Mouse (Mus musculus): ENCODE results near the gene Vmn2r57. TPM values are rescaled to one million over a fixed set of nuclear protein-coding genes. Genes with fewer than 3 reads are reported as not detected.

The Vmn2r57 gene
- total and polyA plus RNA-seq, 3 experiments: not detected

DNA sequence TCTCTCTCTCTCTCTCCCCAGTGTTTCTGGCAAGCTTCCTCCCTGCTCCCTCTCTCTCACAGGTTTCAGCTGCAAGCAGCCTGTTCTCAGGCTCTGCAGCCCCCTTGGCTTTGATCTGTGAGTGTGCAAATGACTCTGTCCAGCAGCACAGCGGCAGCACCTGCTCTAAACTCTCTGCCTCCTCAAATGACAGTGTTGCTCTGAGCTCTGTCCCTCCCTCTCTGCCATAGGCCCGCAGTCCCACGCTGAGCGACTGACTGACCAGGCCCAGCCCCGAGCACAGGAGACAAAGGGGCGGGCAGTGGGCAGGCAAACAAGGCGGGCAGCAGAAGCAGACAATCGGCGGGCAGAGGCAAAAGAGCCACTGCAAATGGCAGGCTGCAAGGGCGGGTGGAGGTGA is 3.4 kb upstream of the Vmn2r57 start:
- no peak overlapping the region for H3K27ac ChIP-seq (ENCODE audit: insufficient read depth, low read depth)
- peaks cover 7% of the 10 kb centered on the region for H3K27me3 ChIP-seq (replicated peaks)
- H3K4me1 ChIP-seq (ENCODE audit: control insufficient read depth in 1 of 2, insufficient read depth in 2 of 2): no peaks in the 10 kb centered on the region
- peaks cover 3% of the 10 kb centered on the region for H3K9me3 ChIP-seq (replicated peaks; ENCODE audit: low read length)
- in situ Hi-C loops (cut with MboI; ENCODE audit: low pct_ligation_motif_present, low pct_unique_long_range_greater_than_20kb, low sequenced_read_pairs): no loop called here
- TF ChIP-seq JUND (conservative IDR thresholded peaks at IDR 0.05; ENCODE audit: low read depth, low read length) (no peak), MAFK (IDR thresholded peaks at IDR 0.05; ENCODE audit: insufficient replicate concordance, low read length) (no peak), POLR2A (IDR thresholded peaks at IDR 0.05; ENCODE audit: low read depth, low read length) (no peak), EP300 (IDR thresholded peaks at IDR 0.05; ENCODE audit: low read length) (no peak), SMC3 (IDR thresholded peaks at IDR 0.05; ENCODE audit: low read depth, low read length) (no peak), ETS1 (conservative IDR thresholded peaks at IDR 0.05; ENCODE audit: low read depth, low read length) (no peak), CHD1 (IDR thresholded peaks at IDR 0.05; ENCODE audit: low read depth, low read length) (no peak)
- DNase-seq (ENCODE audit: extremely low read depth): no peak
- H3K79me2 ChIP-seq (replicated peaks; ENCODE audit: control insufficient read depth, extremely low read depth, insufficient read depth, poor library complexity, severe bottlenecking): no peaks in the 10 kb centered on the region
- H3K9ac ChIP-seq (ENCODE audit: insufficient read depth, low read depth): no peak overlapping the region
- dilution Hi-C loops (cut with MboI; ENCODE audit: extremely low pct_ligation_motif_present, extremely low pct_unique_long_range_greater_than_20kb, low sequenced_read_pairs): no loop called here
- no peak overlapping the region for H3K4me2 ChIP-seq (ENCODE audit: insufficient read depth, low read depth, poor library complexity, severe bottlenecking)
- no peak overlapping the region for H3K4me3 ChIP-seq (replicated peaks in 1 of 3; ENCODE audit: low read depth in 2 of 3, low read length in 2 of 3, poor library complexity in 1 of 3)
- no peaks in the 10 kb centered on the region for H3K36me3 ChIP-seq (replicated peaks in 1 of 2; ENCODE audit: control insufficient read depth in 1 of 2, insufficient read depth in 1 of 2, low read length in 1 of 2)

DNA sequence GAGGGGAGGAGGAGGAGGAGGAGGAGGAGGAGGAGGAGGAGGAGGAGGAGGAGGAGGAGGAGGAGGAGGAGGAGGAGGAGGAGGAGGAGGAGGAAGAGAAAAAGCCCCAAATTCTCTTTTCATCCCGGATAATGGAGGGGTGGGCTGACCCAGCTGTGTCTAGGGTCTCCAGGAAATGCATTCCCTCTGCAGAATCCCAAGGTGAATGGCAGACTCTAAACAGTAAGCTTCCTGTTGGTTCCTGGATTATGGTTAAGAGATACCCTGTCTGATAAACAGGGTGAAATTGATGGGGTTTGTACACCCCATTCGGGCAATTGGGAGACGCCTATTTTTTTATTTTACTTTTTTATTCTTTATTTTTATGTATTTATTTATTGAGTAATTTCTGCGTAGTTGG is 54.4 kb downstream of the Vmn2r57 start:
- H3K4me1 ChIP-seq (ENCODE audit: control insufficient read depth in 1 of 2, insufficient read depth in 2 of 2): peaks cover 2 to 15% of the 10 kb centered on the region in 2 experiments; a peak in 3 of 4 replicates

DNA sequence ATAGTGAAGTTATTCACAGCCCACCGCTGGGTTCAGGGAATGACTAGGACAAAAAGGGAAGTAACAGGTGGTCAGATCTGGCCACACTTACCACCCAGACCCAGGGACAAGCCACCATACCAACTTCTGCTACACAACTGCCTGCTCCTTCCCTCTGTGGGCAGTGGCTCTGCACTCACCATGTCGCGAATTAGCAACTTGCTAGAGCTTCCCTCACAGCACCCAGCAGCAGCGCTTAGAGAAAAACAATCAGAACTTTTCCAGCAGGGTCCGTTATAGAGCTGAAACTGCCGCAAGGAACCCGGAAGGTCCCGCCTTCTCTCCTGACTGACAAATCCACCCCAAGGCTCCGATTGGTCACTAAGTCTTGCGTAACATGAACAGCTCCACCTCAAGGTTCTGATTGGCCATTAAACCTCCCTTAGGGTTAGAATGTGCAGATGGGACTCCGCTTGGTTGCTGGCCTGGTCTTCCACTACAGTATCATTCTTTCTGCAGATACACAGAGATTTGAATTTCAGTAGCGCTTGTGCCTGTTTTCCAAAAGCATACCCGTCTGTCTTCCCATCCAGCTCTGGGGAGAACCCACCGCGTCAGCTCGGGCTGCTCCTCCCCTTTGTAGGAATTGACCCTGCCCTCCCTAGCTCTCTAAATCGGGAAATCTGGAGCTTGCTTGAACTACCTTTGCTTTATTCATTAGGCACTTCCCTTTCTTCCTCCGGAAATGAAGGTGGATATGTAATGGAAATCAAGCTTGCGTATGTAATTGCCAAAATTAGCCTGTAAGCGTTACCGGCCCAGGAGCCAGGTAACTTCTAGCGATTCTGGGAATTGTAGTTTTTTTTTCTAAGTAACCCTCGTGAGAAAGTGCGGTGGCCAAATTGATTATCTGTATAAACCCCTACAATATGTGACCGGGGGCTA is 55.2 kb downstream of the Vmn2r57 start, which contains the start of gene AI987944:
Gene AI987944 (minus strand): TSS at position 332 of the 924 bp plus-strand sequence.
- Histone ChIP-seq H3K79me2 (replicated peaks; ENCODE audit: control insufficient read depth, extremely low read depth, insufficient read depth, poor library complexity, severe bottlenecking) (peaks cover 8% of the 10 kb centered on the region), H3K36me3 (replicated peaks in 1 of 2; ENCODE audit: control insufficient read depth in 1 of 2, insufficient read depth in 1 of 2, low read length in 1 of 2) (peaks cover 0 to 3% of the 10 kb centered on the region in 2 experiments), H3K27ac (ENCODE audit: insufficient read depth, low read depth) (peak within 1 kb of the TSS; percentile 68), H3K27me3 (replicated peaks) (peaks cover 11% of the 10 kb centered on the region), H3K9me3 (replicated peaks; ENCODE audit: low read length) (no peaks in the 10 kb centered on the region), H3K4me3 (replicated peaks in 1 of 3; ENCODE audit: low read depth in 2 of 3, low read length in 2 of 3, poor library complexity in 1 of 3) (peak within 1 kb of the TSS; percentile 62 to 81 (median 72)), H3K9ac (ENCODE audit: insufficient read depth, low read depth) (peak within 1 kb of the TSS; percentile 80), H3K4me1 (ENCODE audit: control insufficient read depth in 1 of 2, insufficient read depth in 2 of 2) (peaks cover 2 to 15% of the 10 kb centered on the region in 2 experiments; a peak in 3 of 4 replicates), H3K4me2 (ENCODE audit: insufficient read depth, low read depth, poor library complexity, severe bottlenecking) (peak within 1 kb of the TSS; percentile 59)
- peak; percentile 95 for DNase-seq (ENCODE audit: extremely low read depth)
- dilution Hi-C loops (cut with MboI; ENCODE audit: extremely low pct_ligation_motif_present, extremely low pct_unique_long_range_greater_than_20kb, low sequenced_read_pairs) (no loop called here), in situ Hi-C loops (cut with MboI; ENCODE audit: low pct_ligation_motif_present, low pct_unique_long_range_greater_than_20kb, low sequenced_read_pairs) (loop anchor here (25.0 kb wide), 1 partner anchor 244 kb away; the partner anchor contains the start of gene Zfp788)
- no peak for TF ChIP-seq RCOR1 (conservative IDR thresholded peaks at IDR 0.05; ENCODE audit: low read depth, low read length)
- TF ChIP-seq KAT2A (IDR thresholded peaks at IDR 0.05; ENCODE audit: insufficient replicate concordance, low read length): no peak
- 0 out of 2 replicates have a peak, but pooled peaks have one; percentile 35 for TF ChIP-seq TCF12 (IDR thresholded peaks at IDR 0.05; ENCODE audit: low read depth, low read length)
- TF ChIP-seq HCFC1 (IDR thresholded peaks at IDR 0.05; ENCODE audit: low read depth, low read length): peak; percentile 68
- peak; percentile 63 for TF ChIP-seq NELFE (IDR thresholded peaks at IDR 0.05; ENCODE audit: low read depth, low read length)
- TF ChIP-seq MAZ (IDR thresholded peaks at IDR 0.05; ENCODE audit: low read depth, low read length): 0 out of 2 replicates have a peak, but pooled peaks have one; percentile 14
- TF ChIP-seq E2F4 (IDR thresholded peaks at IDR 0.05; ENCODE audit: insufficient replicate concordance, low read depth, low read length): 0 out of 2 replicates have a peak, but pooled peaks have one; percentile 44
- 0 out of 2 replicates have a peak, but pooled peaks have one; percentile 16 for TF ChIP-seq MYC (IDR thresholded peaks at IDR 0.05; ENCODE audit: low read depth, low read length)
- peak; percentile 81 for TF ChIP-seq TBP (conservative IDR thresholded peaks at IDR 0.05; ENCODE audit: low read depth, low read length)
- peak; percentile 90 for TF ChIP-seq ELF1 (IDR thresholded peaks at IDR 0.05; ENCODE audit: low read depth, low read length)
- no peak for TF ChIP-seq ZNF384 (IDR thresholded peaks at IDR 0.05; ENCODE audit: low read depth, low read length)
- TF ChIP-seq MEF2A (IDR thresholded peaks at IDR 0.05; ENCODE audit: borderline replicate concordance, low read depth, low read length): peak; percentile 74; the same call in 1 of the 2 replicates
- no peak for TF ChIP-seq CHD1 (IDR thresholded peaks at IDR 0.05; ENCODE audit: low read depth, low read length)
- TF ChIP-seq CHD2 (IDR thresholded peaks at IDR 0.05; ENCODE audit: low read length): peak; percentile 55; the same call in 1 of the 2 replicates

More for the DNA sequence above, 54.4 kb downstream of the Vmn2r57 start:
- in situ Hi-C loops (cut with MboI; ENCODE audit: low pct_ligation_motif_present, low pct_unique_long_range_greater_than_20kb, low sequenced_read_pairs): loop anchor here (25.0 kb wide), 1 partner anchor 243 kb away; the partner anchor contains the start of gene Zfp788
- H3K4me3 ChIP-seq (replicated peaks in 1 of 3; ENCODE audit: low read depth in 2 of 3, low read length in 2 of 3, poor library complexity in 1 of 3): no peak overlapping the region
- no peaks in the 10 kb centered on the region for H3K9me3 ChIP-seq (replicated peaks; ENCODE audit: low read length)
- no peak overlapping the region; the same call in 1 of the 2 replicates for H3K4me2 ChIP-seq (ENCODE audit: insufficient read depth, low read depth, poor library complexity, severe bottlenecking)
- H3K9ac ChIP-seq (ENCODE audit: insufficient read depth, low read depth): no peak overlapping the region
- dilution Hi-C loops (cut with MboI; ENCODE audit: extremely low pct_ligation_motif_present, extremely low pct_unique_long_range_greater_than_20kb, low sequenced_read_pairs): no loop called here
- no peaks in the 10 kb centered on the region for H3K36me3 ChIP-seq (replicated peaks in 1 of 2; ENCODE audit: control insufficient read depth in 1 of 2, insufficient read depth in 1 of 2, low read length in 1 of 2)
- peaks cover 11% of the 10 kb centered on the region for H3K27me3 ChIP-seq (replicated peaks)
- peaks cover 8% of the 10 kb centered on the region for H3K79me2 ChIP-seq (replicated peaks; ENCODE audit: control insufficient read depth, extremely low read depth, insufficient read depth, poor library complexity, severe bottlenecking)
- no peak overlapping the region for H3K27ac ChIP-seq (ENCODE audit: insufficient read depth, low read depth)
- TF ChIP-seq CTCF (conservative IDR thresholded peaks at IDR 0.05 in 1 of 2, IDR thresholded peaks at IDR 0.05 in 1 of 2; ENCODE audit: low read depth in 2 of 2, low read length in 2 of 2) (no peak), MYC (IDR thresholded peaks at IDR 0.05; ENCODE audit: low read depth, low read length) (no peak), USF2 (conservative IDR thresholded peaks at IDR 0.05; ENCODE audit: low read depth, low read length) (no peak), RCOR1 (conservative IDR thresholded peaks at IDR 0.05; ENCODE audit: low read depth, low read length) (no peak), KAT2A (IDR thresholded peaks at IDR 0.05; ENCODE audit: insufficient replicate concordance, low read length) (no peak), GABPA (IDR thresholded peaks at IDR 0.05; ENCODE audit: insufficient replicate concordance, low read depth, low read length) (no peak), ELF1 (IDR thresholded peaks at IDR 0.05; ENCODE audit: low read depth, low read length) (no peak), MEF2A (IDR thresholded peaks at IDR 0.05; ENCODE audit: borderline replicate concordance, low read depth, low read length) (no peak)
- DNase-seq (ENCODE audit: extremely low read depth): no peak
